Mouse (Mus musculus) neural tube, embryonic 11.5 days (tissue): ENCODE measurements around the gene Tubb1. TPM values are rescaled to one million over a fixed set of nuclear protein-coding genes. Genes with fewer than 3 reads are reported as not detected.

Experiments
- ATAC-seq: fragments of 200-750 bp; cut with Nextera tagmentation; 2 replicates; pipeline ENCODE4 v1.8.0; 2017; ENCODE audit warnings: moderate number of reproducible peaks, mild to moderate bottlenecking, moderate TSS enrichment, moderate library complexity; ENCODE audit not compliant: insufficient read depth, low FRiP score, low TSS enrichment
- DNase-seq: peaks from one replicate; pipeline ENCODE4 v3.0.0-alpha.2; 2015; ENCODE audit warnings: low spot score
- H3K27ac ChIP-seq: fragments of 300-500 bp; sonication (generic); 2 replicates; pipeline ENCODE4 v1.5.1; 2014; ENCODE audit warnings: low read depth, mild to moderate bottlenecking, low read length
- H3K27me3 ChIP-seq: fragments of 300-500 bp; sonication (generic); 2 replicates; pipeline ENCODE4 v1.6.1; 2014; ENCODE audit warnings: mild to moderate bottlenecking, low read length, mixed read lengths; ENCODE audit not compliant: control insufficient read depth, insufficient read depth
- H3K36me3 ChIP-seq: fragments of 300-500 bp; sonication (generic); 2 replicates; pipeline ENCODE4 v1.6.1; 2014; ENCODE audit warnings: mild to moderate bottlenecking, low read length, moderate library complexity, mixed read lengths; ENCODE audit not compliant: control insufficient read depth, insufficient read depth
- H3K4me1 ChIP-seq: fragments of 300-500 bp; sonication (generic); 2 replicates; pipeline ENCODE4 v1.6.1; 2014; ENCODE audit warnings: low read length, mixed read lengths; ENCODE audit not compliant: control insufficient read depth, insufficient read depth
- H3K4me2 ChIP-seq: fragments of 300-500 bp; sonication (generic); 2 replicates; pipeline ENCODE4 v1.6.1; 2014; ENCODE audit warnings: low read depth, mild to moderate bottlenecking, moderate library complexity
- H3K4me3 ChIP-seq: fragments of 300-500 bp; sonication (generic); 2 replicates; pipeline ENCODE4 v1.5.1; 2014; ENCODE audit warnings: low read depth, low read length
- H3K9ac ChIP-seq: fragments of 300-500 bp; sonication (generic); 2 replicates; pipeline ENCODE4 v1.6.1; 2014; ENCODE audit warnings: mild to moderate bottlenecking, low read length
- H3K9me3 ChIP-seq: fragments of 300-500 bp; sonication (generic); 2 replicates; pipeline ENCODE4 v1.6.1; 2016; ENCODE audit warnings: low read length; ENCODE audit not compliant: control insufficient read depth
- WGBS: fragments of 180-500 bp; shearing (Covaris S2); extraction: QIAGEN DNeasy Blood & Tissue Kit; methylation state at CpG from one replicate; pipeline ENCODE4 v1.1.7; 2014; 5-methylcytosine and 5-hydroxymethylcytosine counted together
- polyA plus RNA-seq: library from polyadenylated mRNA; unstranded; fragments of >200 nt; fragmentation: Nextera tagmentation; extraction: Ambion mirVana; gene quantifications from 2 replicates; pipeline ENCODE4 v1.2.1, GENCODE M21; 2014

Gene Tubb1
- polyA plus RNA-seq, 1 experiment from 2014 or later: 6.5 TPM

GRCm38 (mm10) chr2:174502321-174502720, 51.8 kb downstream of the Tubb1 start:
- Histone ChIP-seq H3K4me3 (no peak overlapping the region), H3K9ac (no peak overlapping the region), H3K9me3 (no peaks in the 10 kb centered on the region), H3K27ac (no peak overlapping the region), H3K27me3 (no peaks in the 10 kb centered on the region), H3K4me1 (no peaks in the 10 kb centered on the region), H3K36me3 (no peaks in the 10 kb centered on the region), H3K4me2 (no peak overlapping the region)
- WGBS: 72% methylated on average over 5 of the region's 5 CpGs
- ATAC-seq (no peak), DNase-seq (no peak)

- Histone ChIP-seq H3K27ac (no peak overlapping the region), H3K9ac (no peak overlapping the region), H3K9me3 (no peaks in the 10 kb centered on the region), H3K27me3 (no peaks in the 10 kb centered on the region), H3K4me1 (no peaks in the 10 kb centered on the region), H3K36me3 (no peaks in the 10 kb centered on the region), H3K4me2 (no peak overlapping the region), H3K4me3 (no peak overlapping the region)
- DNase-seq (no peak), ATAC-seq (no peak)
- WGBS: 87% methylated on average over 25 of the region's 25 CpGs
Observed at GRCm38 (mm10) chr2:174502831-174503460, 52.5 kb downstream of the Tubb1 start.

Other genes with a start within 250 kb of the Tubb1 start
- gene Gnas, start 166.4 kb upstream of the Tubb1 start, polyA plus RNA-seq: 1,351 and 1,381 TPM in 2 replicates
- 8.1 and 9.1 TPM in 2 replicates for gene Gm20721, start 104.0 kb upstream of the Tubb1 start, polyA plus RNA-seq
- 169 and 172 TPM in 2 replicates for gene Nelfcd, start 34.9 kb upstream of the Tubb1 start, polyA plus RNA-seq
- 97.5 and 103 TPM in 2 replicates for gene Ctsz, start 11.7 kb upstream of the Tubb1 start, polyA plus RNA-seq
- gene Atp5e, start 13.4 kb downstream of the Tubb1 start, polyA plus RNA-seq: 673 and 698 TPM in 2 replicates
- gene Prelid3b, start 22.4 kb downstream of the Tubb1 start, polyA plus RNA-seq: 121 and 131 TPM in 2 replicates
- gene Zfp831, start 192.8 kb downstream of the Tubb1 start, polyA plus RNA-seq: 0.03 TPM in 1 of 2 replicates, not detected in the other